Mouse (Mus musculus) heart, adult 2 months (tissue): ENCODE data around the gene Duxf3. TPM values are rescaled to one million over a fixed set of nuclear protein-coding genes. Genes with fewer than 3 reads are reported as not detected.
"Not testable (repeated sequence)": the region's sequence is repeated elsewhere in the genome, so short reads cannot be mapped to it uniquely, and the experiment has no call there.

ENCODE experiments used
- DNase-seq, 2 experiments: peaks; one replicate each; pipeline ENCODE4 v3.0.0; 2021
- H3K27ac ChIP-seq: fragments of 200-600 bp; 2 replicates; pipeline ENCODE4 v1.8.1; 2022
- H3K27me3 ChIP-seq: fragments of 200-500 bp; 2 replicates; pipeline ENCODE4 v1.6.1; 2012; ENCODE audit warnings: mild to moderate bottlenecking, low read length, inconsistent platforms, mixed read lengths; ENCODE audit not compliant: control insufficient read depth, insufficient read depth
- H3K36me3 ChIP-seq: fragments of 200-500 bp; 2 replicates; pipeline ENCODE4 v1.6.1; 2012; ENCODE audit warnings: low read length, inconsistent platforms; ENCODE audit not compliant: control insufficient read depth, insufficient read depth
- H3K4me1 ChIP-seq: fragments of 200-500 bp; 2 replicates; pipeline ENCODE4 v1.6.1; 2011; ENCODE audit warnings: low read length; ENCODE audit not compliant: control insufficient read depth, insufficient read depth
- H3K4me3 ChIP-seq: fragments of 200-600 bp; 2 replicates; pipeline ENCODE4 v1.8.1; 2022
- H3K79me2 ChIP-seq: fragments of 200-500 bp; replicated peaks from 2 replicates; pipeline ENCODE4 v1.6.1; 2012; ENCODE audit warnings: mild to moderate bottlenecking, inconsistent platforms, low read length, moderate library complexity, mixed read lengths; ENCODE audit not compliant: control insufficient read depth, insufficient read depth
- H3K9ac ChIP-seq: fragments of 200-500 bp; 2 replicates; pipeline ENCODE4 v1.6.1; 2012; ENCODE audit warnings: low read depth, mild to moderate bottlenecking, control low read depth, inconsistent platforms, low read length, mixed read lengths
- CTCF ChIP-seq: fragments of 200-600 bp; IDR thresholded peaks from 2 replicates; pipeline ENCODE4 v1.8.1; 2022; ENCODE audit warnings: antibody characterized with exemption, mild to moderate bottlenecking, moderate library complexity
- EP300 ChIP-seq: fragments of 200-500 bp; IDR thresholded peaks from 2 replicates; pipeline ENCODE4 v1.6.1; 2011; ENCODE audit warnings: low read depth, low read length, control low read depth; ENCODE audit not compliant: insufficient read depth
- POLR2A ChIP-seq: fragments of 200-500 bp; IDR thresholded peaks from 2 replicates; pipeline ENCODE4 v1.6.1; 2011; ENCODE audit warnings: mild to moderate bottlenecking, low read depth, low read length, control low read depth; ENCODE audit not compliant: insufficient read depth
- WGBS: fragments of 180-500 bp; shearing (Covaris S2); methylation state at CpG from one replicate; pipeline ENCODE4 v1.1.7; 2018; 5-methylcytosine and 5-hydroxymethylcytosine counted together
- intact Hi-C: fragments of 180-260 bp; cut with DNase I; formaldehyde crosslinking; loops from one replicate; pipeline ENCODE4 v1.15.1; 2025
- long read RNA-seq: library from polyadenylated mRNA; stranded (forward); transcript quantifications from one replicate; pipeline ENCODE4 v2.0.0, GENCODE M21; 2021
- polyA plus RNA-seq: library from polyadenylated mRNA; depleted of rRNA; stranded (reverse); fragments of >200 nt; gene quantifications from 2 replicates; pipeline ENCODE4 v1.2.3, GENCODE M21; 2012; rRNA removed
- total RNA-seq, 2 experiments: library from RNA; stranded (reverse); gene quantifications; 2 replicates each; pipeline ENCODE4 v1.2.3; 2021

Gene Duxf3
- not detected for total RNA-seq
- not detected in 2 replicates for polyA plus RNA-seq
- long read RNA-seq: 0 reads

DNA sequence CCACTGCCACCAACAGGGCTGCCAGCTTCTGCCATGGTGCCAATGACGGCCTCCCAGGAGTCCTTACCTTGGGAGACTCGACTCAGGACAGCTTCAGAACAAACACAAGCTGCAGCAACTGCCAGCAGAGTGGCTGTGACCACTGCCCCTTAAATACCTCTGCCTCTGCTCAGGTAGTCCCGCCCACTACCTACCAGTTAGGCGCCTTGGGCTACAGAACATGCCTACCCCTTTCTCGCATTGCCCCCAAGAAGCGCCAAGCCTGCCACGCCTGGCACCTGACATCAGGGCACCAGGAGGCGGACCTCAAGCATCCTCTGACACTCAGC is at the start of gene Duxf3:
TSS of gene Duxf3 (minus strand) at position 35 of the 329 bp plus-strand sequence.
- H3K4me1 ChIP-seq, H3K27ac ChIP-seq, H3K36me3 ChIP-seq, H3K27me3 ChIP-seq, intact Hi-C loops, H3K9ac ChIP-seq, H3K4me3 ChIP-seq, H3K79me2 ChIP-seq: not testable (repeated sequence)
- DNase-seq: peak in 1 of 2 experiments; percentile 57
- WGBS: 78% methylated on average over 8 of the region's 8 CpGs

DNA sequence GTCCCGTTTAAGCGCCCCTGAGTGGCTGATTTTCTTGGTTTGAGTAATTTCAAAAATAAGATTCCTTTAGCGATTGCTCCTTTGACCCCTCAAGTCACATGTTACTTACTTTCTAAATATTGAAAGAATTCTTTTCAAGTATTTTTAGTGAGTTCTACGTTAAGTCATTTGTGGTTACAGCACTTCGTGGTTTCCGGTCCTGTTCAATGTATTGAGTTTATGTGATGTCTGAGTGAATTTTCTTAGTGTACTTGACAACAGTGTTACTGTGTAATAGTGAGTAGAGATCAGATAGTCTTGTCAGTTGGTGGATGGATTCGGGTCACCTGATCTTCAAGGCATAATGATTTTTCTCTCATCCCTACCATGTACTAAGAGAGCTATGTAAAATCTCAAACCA is 49.8 kb upstream of the Duxf3 start:
- H3K9ac ChIP-seq: no peak overlapping the region
- H3K27ac ChIP-seq: no peak overlapping the region
- H3K4me1 ChIP-seq: no peaks in the 10 kb centered on the region
- 93% methylated on average over 7 of the region's 7 CpGs for WGBS
- no peaks in the 10 kb centered on the region for H3K36me3 ChIP-seq
- no peak for TF ChIP-seq CTCF
- no peak for TF ChIP-seq EP300
- no peak for TF ChIP-seq POLR2A
- no peaks in the 10 kb centered on the region for H3K27me3 ChIP-seq
- intact Hi-C loops: no loop called here
- H3K79me2 ChIP-seq: no peaks in the 10 kb centered on the region
- no peak overlapping the region for H3K4me3 ChIP-seq
- DNase-seq: no peak

DNA sequence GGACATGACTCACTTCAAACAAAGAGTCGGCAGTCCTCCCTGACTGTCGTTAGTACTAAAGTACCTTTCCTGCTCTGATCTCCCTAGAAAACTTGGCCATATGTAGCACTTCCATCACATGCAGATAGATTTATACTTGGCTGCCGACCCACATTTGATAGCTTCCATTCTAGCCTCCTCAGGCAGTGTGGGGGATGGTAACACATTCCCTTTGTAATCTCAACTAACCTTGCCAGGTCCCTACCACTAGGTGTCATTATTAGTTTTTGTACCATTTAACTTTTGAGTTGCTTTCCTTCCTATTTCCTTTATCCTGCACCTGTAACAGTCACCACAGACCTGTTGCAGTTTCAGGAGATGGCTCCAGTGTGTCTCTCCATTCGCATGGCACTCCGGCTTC is 26.0 kb upstream of the Duxf3 start:
- DNase-seq: no peak
- peak; percentile 44 for TF ChIP-seq CTCF
- no peak for TF ChIP-seq POLR2A
- TF ChIP-seq EP300: no peak
- Histone ChIP-seq H3K9ac (no peak overlapping the region), H3K4me1 (peaks cover 2% of the 10 kb centered on the region), H3K79me2 (no peaks in the 10 kb centered on the region), H3K27me3 (no peaks in the 10 kb centered on the region), H3K27ac (no peak overlapping the region), H3K36me3 (peaks cover 17% of the 10 kb centered on the region), H3K4me3 (no peak overlapping the region)
- 45% methylated on average over 5 of the region's 5 CpGs for WGBS
- intact Hi-C loops: loop anchor here (5.0 kb wide), 2 partner anchors 119 to 239 kb away; partner anchors contain the start of gene Ccdc138

DNA sequence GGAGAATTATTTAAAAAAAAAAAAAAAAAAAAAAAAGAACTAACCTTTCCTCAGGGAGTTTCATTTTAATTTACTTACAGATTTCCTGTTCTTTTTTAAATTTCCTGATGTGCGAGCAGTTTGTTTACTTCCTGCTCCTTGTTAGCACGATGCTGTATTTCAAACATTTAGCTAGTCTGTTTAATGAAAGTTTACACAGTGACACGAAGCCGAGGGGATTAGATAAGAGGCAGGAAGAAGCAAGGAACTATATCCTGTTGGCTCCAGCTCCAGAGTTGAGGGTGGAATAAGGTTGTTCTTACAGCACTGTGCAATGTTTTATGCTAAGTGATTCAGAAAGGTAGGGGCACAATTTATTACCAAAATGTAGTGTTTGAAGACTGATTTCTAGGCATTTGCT is 23.5 kb upstream of the Duxf3 start:
- peaks cover 15% of the 10 kb centered on the region for H3K36me3 ChIP-seq
- H3K27ac ChIP-seq: peak overlapping the region; percentile 84
- no peak for DNase-seq
- 2% methylated on average over 4 of the region's 4 CpGs for WGBS
- peak overlapping the region; percentile 38 for H3K9ac ChIP-seq
- peaks cover 2% of the 10 kb centered on the region for H3K4me1 ChIP-seq
- TF ChIP-seq POLR2A (no peak), EP300 (no peak), CTCF (no peak)
- intact Hi-C loops: loop anchor here (5.0 kb wide), 2 partner anchors 121 to 241 kb away; partner anchors contain the start of gene Ccdc138
- no peaks in the 10 kb centered on the region for H3K79me2 ChIP-seq
- H3K4me3 ChIP-seq: peak overlapping the region; percentile 97
- no peaks in the 10 kb centered on the region for H3K27me3 ChIP-seq

DNA sequence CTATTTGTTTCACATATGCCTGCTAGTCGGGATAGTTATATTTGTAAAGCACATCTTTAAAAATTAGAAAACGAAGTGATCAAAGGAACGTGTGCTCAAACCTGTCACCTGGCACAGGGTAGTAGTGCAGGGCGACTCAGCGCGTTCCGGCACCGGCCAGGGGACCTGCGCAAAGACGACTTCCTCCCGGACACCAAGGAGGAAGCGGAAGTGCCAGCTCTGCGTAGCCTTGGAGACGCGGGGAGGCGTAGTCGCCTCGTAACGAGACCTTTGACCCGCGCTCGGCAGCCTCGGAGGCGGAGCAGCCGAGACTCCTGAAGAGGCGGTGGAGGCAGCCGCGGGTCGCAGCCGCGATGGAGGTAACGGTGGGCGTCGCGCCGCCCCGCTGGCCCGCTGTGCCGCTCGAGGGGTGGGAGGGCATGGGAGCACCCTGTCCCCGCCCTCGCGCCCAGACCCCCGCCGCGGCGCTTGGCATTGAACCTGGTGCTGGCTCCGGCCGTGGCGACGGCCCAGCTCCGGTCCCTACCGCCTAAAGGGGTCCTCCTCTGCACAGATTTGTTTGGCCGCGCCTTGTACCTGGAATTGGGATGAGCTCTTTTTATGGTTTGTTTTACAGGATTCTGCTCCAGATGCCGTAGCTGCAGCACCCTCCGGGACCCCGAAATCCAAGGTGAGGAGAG is 22.9 kb upstream of the Duxf3 start, which contains the start of gene Gcc2:
TSS of gene Gcc2 (plus strand) at position 285 of the 680 bp plus-strand sequence.
- peaks cover 2% of the 10 kb centered on the region for H3K4me1 ChIP-seq
- intact Hi-C loops: loop anchor here (5.0 kb wide), 2 partner anchors 122 to 242 kb away; partner anchors contain the start of gene Ccdc138
- H3K27me3 ChIP-seq: no peaks in the 10 kb centered on the region
- peak within 1 kb of the TSS; percentile 91 for H3K9ac ChIP-seq
- under 1% methylated on average over 58 of the region's 58 CpGs for WGBS
- peaks cover 15% of the 10 kb centered on the region for H3K36me3 ChIP-seq
- TF ChIP-seq CTCF (peak; percentile 13; the same call in 1 of the 2 replicates), EP300 (peak; percentile 71; the same call in 1 of the 2 replicates), POLR2A (peak; percentile 97)
- H3K79me2 ChIP-seq: no peaks in the 10 kb centered on the region
- peak within 1 kb of the TSS; percentile 84 for H3K27ac ChIP-seq
- peak within 1 kb of the TSS; percentile 97 for H3K4me3 ChIP-seq
- peak; percentile 92 to 95 for DNase-seq

DNA sequence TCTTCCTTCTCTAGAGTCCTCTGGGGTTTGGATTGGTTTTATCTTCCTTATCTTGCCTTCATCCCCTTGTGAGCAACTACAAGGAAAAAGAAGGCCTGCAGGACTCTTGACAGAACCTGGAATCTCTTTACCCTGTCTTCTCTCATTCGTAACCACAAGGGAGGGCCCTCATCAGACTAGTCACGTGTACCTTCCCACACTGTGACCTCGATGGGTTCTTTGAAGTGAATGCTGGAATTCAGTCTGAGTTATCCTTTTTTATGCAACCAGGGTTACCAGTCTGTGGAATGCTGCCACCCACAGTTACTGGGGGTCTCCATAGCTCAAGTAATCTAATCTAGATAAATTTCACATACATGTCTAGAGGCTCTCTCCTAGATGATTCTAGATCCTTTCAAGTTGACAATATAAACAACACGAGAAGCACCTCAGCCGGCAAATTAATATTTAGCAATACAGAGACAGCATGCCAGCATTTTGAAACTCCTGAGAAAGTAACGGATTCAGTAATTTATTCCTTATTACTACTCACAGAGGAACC is 22.2 kb upstream of the Duxf3 start:
- TF ChIP-seq EP300: no peak
- no peak for TF ChIP-seq CTCF
- TF ChIP-seq POLR2A: no peak
- no peak for DNase-seq
- peak overlapping the region; percentile 97 for H3K4me3 ChIP-seq
- peaks cover 2% of the 10 kb centered on the region for H3K4me1 ChIP-seq
- peak overlapping the region; percentile 84 for H3K27ac ChIP-seq
- WGBS: 33% methylated on average over 6 of the region's 6 CpGs
- no peaks in the 10 kb centered on the region for H3K79me2 ChIP-seq
- no peaks in the 10 kb centered on the region for H3K27me3 ChIP-seq
- peaks cover 12% of the 10 kb centered on the region for H3K36me3 ChIP-seq
- intact Hi-C loops: loop anchor here (5.0 kb wide), 2 partner anchors 123 to 243 kb away; partner anchors contain the start of gene Ccdc138
- no peak overlapping the region for H3K9ac ChIP-seq
